Mouse (Mus musculus) spleen, adult 2 months (tissue): ENCODE data around the gene Gorab.

Experiments
- CTCF ChIP-seq: fragments of 200-500 bp; IDR thresholded peaks from 2 replicates; pipeline ENCODE4 v1.5.1; 2011; ENCODE audit warnings: mild to moderate bottlenecking, inconsistent platforms; ENCODE audit not compliant: insufficient read depth, insufficient read length, insufficient replicate concordance; ENCODE audit errors: extremely low read depth
- POLR2A ChIP-seq: fragments of 200-500 bp; IDR thresholded peaks from 2 replicates; pipeline ENCODE4 v1.6.1; 2011; ENCODE audit warnings: low read depth, low read length, inconsistent platforms

DNA sequence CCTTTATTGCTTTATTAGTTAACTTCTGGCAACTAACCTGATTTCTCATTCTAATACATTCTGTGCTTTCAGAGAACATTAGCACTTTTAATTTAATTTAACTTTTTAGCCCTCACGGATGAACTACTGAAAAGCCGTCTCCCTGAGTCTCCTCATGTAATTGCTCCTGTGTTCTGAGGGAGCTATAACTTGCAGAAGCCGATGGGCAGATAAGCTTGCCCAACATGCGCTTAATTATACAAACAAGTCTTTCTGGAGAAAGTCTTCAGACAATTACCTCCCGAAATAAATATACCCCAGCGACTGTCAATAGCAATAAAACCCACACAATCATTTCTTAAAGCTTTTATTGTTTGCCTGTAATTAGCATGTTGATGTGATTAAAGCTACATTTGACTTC is 45.7 kb downstream of the Gorab start:
- TF ChIP-seq POLR2A: no peak
- TF ChIP-seq CTCF: no peak
